Mouse (Mus musculus) spleen, adult 2 months (tissue): ENCODE results near the gene Rbm44.

Source experiments
- CTCF ChIP-seq: fragments of 200-500 bp; IDR thresholded peaks from 2 replicates; pipeline ENCODE4 v1.5.1; 2011; ENCODE audit warnings: mild to moderate bottlenecking, inconsistent platforms; ENCODE audit not compliant: insufficient read depth, insufficient read length, insufficient replicate concordance; ENCODE audit errors: extremely low read depth
- POLR2A ChIP-seq: fragments of 200-500 bp; IDR thresholded peaks from 2 replicates; pipeline ENCODE4 v1.6.1; 2011; ENCODE audit warnings: low read depth, low read length, inconsistent platforms

GRCm38 (mm10) chr1:91112171-91112570 lies 32.7 kb upstream of the Rbm44 start:
- no peak for TF ChIP-seq CTCF
- no peak for TF ChIP-seq POLR2A
